Mouse (Mus musculus) stomach, postnatal 0 days (tissue): ENCODE data around the gene Idh3a. TPM values are rescaled to one million over a fixed set of nuclear protein-coding genes. Genes with fewer than 3 reads are reported as not detected.
A peak's percentile ranks its signal among the peaks of the same experiment; 100 is the strongest.

ENCODE experiments used
- ATAC-seq: fragments of 200-750 bp; cut with Nextera tagmentation; 2 replicates; pipeline ENCODE4 v1.8.0; 2017; ENCODE audit not compliant: low FRiP score, low TSS enrichment
- DNase-seq: peaks from one replicate; pipeline ENCODE4 v3.0.0-alpha.2; 2016; ENCODE audit warnings: low spot score
- H3K27ac ChIP-seq: fragments of 300-500 bp; sonication (generic); replicated peaks from 2 replicates; pipeline ENCODE4 v1.5.1; 2014; ENCODE audit warnings: mild to moderate bottlenecking, control low read depth
- H3K27me3 ChIP-seq: fragments of 300-500 bp; sonication (generic); 2 replicates; pipeline ENCODE4 v1.6.1; 2014; ENCODE audit warnings: low read length; ENCODE audit not compliant: control insufficient read depth, insufficient read depth
- H3K36me3 ChIP-seq: fragments of 300-500 bp; sonication (generic); 2 replicates; pipeline ENCODE4 v1.6.1; 2014; ENCODE audit warnings: low read length, mixed read lengths; ENCODE audit not compliant: control insufficient read depth, insufficient read depth
- H3K4me1 ChIP-seq: fragments of 300-500 bp; sonication (generic); replicated peaks from 2 replicates; pipeline ENCODE4 v1.6.1; 2014; ENCODE audit warnings: antibody characterized with exemption; ENCODE audit not compliant: control insufficient read depth, insufficient read depth
- H3K4me2 ChIP-seq: fragments of 300-500 bp; sonication (generic); replicated peaks from 2 replicates; pipeline ENCODE4 v1.6.1; 2014; ENCODE audit warnings: low read depth, mild to moderate bottlenecking, control low read depth, moderate library complexity
- H3K4me3 ChIP-seq: fragments of 300-500 bp; sonication (generic); 2 replicates; pipeline ENCODE4 v1.5.1; 2014; ENCODE audit warnings: low read depth, low read length, control low read depth
- H3K9ac ChIP-seq: fragments of 300-500 bp; sonication (generic); 2 replicates; pipeline ENCODE4 v1.6.1; 2014; ENCODE audit warnings: mild to moderate bottlenecking, low read length, control low read depth, mixed read lengths
- H3K9me3 ChIP-seq: fragments of 300-500 bp; sonication (generic); 2 replicates; pipeline ENCODE4 v1.6.1; 2016; ENCODE audit warnings: low read length; ENCODE audit not compliant: control insufficient read depth
- CTCF ChIP-seq: IDR thresholded peaks from 2 replicates; pipeline ENCODE4 v1.5.1; 2016; ENCODE audit warnings: antibody characterized with exemption, low read depth, mild to moderate bottlenecking, moderate library complexity
- EP300 ChIP-seq: optimal IDR thresholded peaks from 2 replicates; pipeline ENCODE3; 2016; ENCODE audit warnings: antibody characterized with exemption
- WGBS: fragments of 180-500 bp; shearing (Covaris S2); extraction: QIAGEN DNeasy Blood & Tissue Kit; methylation state at CpG from one replicate; pipeline ENCODE4 v1.1.7; 2014; 5-methylcytosine and 5-hydroxymethylcytosine counted together
- polyA plus RNA-seq: library from polyadenylated mRNA; unstranded; fragments of >200 nt; fragmentation: Nextera tagmentation; extraction: Ambion mirVana; gene quantifications from 2 replicates; pipeline ENCODE4 v1.2.1, GENCODE M21; 2015

Idh3a gene
- polyA plus RNA-seq, 1 experiment from 2014 or later, result 105 TPM

DNA sequence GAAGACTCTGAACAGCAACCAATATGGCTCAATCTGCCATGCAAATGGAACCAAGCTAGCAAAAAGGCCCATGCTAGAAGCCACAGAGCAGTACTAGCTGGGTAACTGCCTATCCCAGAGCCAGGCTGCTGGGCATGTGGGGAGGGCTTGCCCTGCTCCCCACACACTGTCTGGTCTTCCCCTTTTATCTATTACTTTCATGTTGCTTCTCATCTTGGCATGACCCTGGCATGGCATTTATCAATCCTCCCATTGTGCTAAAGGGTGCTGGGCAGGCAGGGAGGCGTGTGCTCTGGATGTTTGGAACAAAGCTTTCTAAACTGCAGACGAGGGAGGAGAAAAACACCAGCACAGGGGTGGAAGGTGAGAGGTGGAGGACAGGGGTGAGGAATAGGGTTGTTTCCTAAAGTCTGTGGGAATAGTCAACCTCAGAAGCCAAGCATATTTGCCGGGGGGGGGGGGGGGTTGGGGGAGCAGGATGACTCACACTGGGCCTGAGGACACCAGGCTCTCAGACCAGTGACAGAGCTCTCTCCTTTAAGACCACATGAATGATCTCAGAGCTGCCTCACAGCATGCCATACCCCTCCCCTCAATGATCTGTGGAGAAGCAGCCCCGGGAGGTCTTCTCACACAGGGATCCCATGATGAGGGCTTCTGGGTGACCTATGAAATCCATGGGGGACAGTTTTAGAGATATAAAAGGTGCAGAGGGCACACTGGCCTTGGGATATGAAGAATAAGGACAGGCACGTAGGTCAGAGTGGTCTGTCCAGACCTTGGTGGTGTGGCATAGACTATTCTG, 51.6 kb downstream of the Idh3a start:
- Histone ChIP-seq H3K4me3 (no peak overlapping the region), H3K27ac (no peak overlapping the region), H3K36me3 (no peaks in the 10 kb centered on the region), H3K9ac (no peak overlapping the region), H3K4me2 (no peak overlapping the region), H3K4me1 (no peaks in the 10 kb centered on the region), H3K27me3 (no peaks in the 10 kb centered on the region), H3K9me3 (0 out of 2 replicates have a peak, but pooled peaks cover under 1% of the 10 kb centered on the region)
- TF ChIP-seq CTCF (no peak), EP300 (no peak)
- 54% methylated on average over 5 of the region's 5 CpGs for WGBS
- DNase-seq, result no peak
- ATAC-seq, result no peak

DNA sequence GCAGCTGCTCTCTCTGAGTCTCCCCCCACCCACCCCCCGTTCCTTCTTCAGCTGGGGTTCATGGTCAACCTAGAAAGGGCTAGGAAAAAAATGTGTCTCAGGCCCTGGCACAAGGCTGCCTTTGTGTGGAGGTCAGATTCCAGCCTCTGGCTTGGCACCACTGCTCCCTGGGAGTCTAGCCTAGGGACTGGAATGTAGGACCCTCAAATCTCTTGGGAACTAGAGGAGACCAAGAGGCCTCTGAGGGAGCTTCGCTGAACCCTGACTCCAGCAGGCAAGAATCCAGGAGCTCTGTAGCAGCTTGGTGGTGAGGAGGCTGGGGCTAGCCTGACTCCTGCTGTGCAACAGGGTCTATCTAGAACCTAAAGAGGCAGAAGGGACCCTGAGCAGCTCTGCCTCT, 53.1 kb downstream of the Idh3a start:
- no peaks in the 10 kb centered on the region for H3K9me3 ChIP-seq

DNA sequence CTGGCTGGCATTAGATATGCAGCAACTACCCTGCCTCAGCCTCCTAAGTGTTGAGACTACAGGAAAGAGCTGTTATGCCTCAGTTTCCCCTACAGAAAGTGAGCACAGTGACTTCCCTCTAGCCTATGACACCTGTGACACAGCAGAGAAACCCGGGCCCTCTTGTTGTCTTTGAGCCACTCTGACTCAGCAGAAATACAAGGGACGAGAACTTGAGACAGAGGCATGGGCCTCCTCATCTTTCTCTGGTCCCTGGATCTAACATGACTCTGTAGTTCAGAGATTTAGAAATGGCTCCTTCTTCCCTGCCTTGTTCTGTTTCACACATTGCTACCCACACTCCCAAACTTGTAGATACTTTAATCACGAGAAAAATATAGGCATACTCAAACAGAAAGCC, 55.4 kb downstream of the Idh3a start:
- ATAC-seq, result no peak
- TF ChIP-seq EP300, result no peak
- TF ChIP-seq CTCF, result no peak
- H3K9me3 ChIP-seq, result no peaks in the 10 kb centered on the region
- no peak overlapping the region for H3K9ac ChIP-seq
- no peaks in the 10 kb centered on the region for H3K4me1 ChIP-seq
- no peak overlapping the region for H3K4me3 ChIP-seq
- no peaks in the 10 kb centered on the region for H3K27me3 ChIP-seq
- no peaks in the 10 kb centered on the region for H3K36me3 ChIP-seq
- 80% methylated on average over 3 of the region's 3 CpGs for WGBS
- 0 out of 2 replicates have a peak overlapping the region, but pooled peaks have one; percentile 4 for H3K27ac ChIP-seq
- H3K4me2 ChIP-seq, result no peak overlapping the region
- DNase-seq, result no peak

More for the DNA sequence above, 53.1 kb downstream of the Idh3a start:
- WGBS, result 57% methylated on average over 2 of the region's 2 CpGs
- H3K4me2 ChIP-seq, result no peak overlapping the region
- H3K9ac ChIP-seq, result no peak overlapping the region
- TF ChIP-seq CTCF (no peak), EP300 (no peak)
- ATAC-seq (no peak), DNase-seq (no peak)
- H3K36me3 ChIP-seq, result no peaks in the 10 kb centered on the region
- no peaks in the 10 kb centered on the region for H3K4me1 ChIP-seq
- H3K27me3 ChIP-seq, result no peaks in the 10 kb centered on the region
- H3K4me3 ChIP-seq, result no peak overlapping the region
- no peak overlapping the region for H3K27ac ChIP-seq

DNA sequence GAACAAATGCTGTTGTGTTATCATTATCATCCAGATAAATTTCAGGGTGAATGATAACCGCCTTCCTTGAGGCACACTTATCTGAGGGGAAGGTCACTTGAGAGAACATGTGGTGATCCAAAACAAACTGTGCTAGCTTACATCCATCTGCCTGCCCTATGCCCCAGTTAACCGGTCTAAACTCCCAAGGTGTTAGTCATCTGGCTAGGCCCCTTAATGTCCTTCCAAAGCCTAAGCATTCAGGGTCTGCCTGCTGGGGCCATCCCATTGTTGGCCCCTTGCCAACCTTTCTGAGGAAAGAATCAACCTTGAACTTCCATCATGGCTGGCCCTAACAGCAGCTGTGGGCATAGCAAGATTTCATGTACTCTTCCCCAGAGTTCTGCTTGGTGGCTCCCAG, 56.0 kb downstream of the Idh3a start:
- no peak for TF ChIP-seq CTCF
- H3K4me1 ChIP-seq, result no peaks in the 10 kb centered on the region
- H3K27ac ChIP-seq, result peak overlapping the region; percentile 78
- DNase-seq (no peak), ATAC-seq (no peak; the same call in 1 of the 2 replicates)
- H3K9me3 ChIP-seq, result no peaks in the 10 kb centered on the region
- 46% methylated on average over 2 of the region's 2 CpGs for WGBS
- no peaks in the 10 kb centered on the region for H3K36me3 ChIP-seq
- H3K9ac ChIP-seq, result no peak overlapping the region
- H3K4me3 ChIP-seq, result no peak overlapping the region
- no peaks in the 10 kb centered on the region for H3K27me3 ChIP-seq
- H3K4me2 ChIP-seq, result no peak overlapping the region

DNA sequence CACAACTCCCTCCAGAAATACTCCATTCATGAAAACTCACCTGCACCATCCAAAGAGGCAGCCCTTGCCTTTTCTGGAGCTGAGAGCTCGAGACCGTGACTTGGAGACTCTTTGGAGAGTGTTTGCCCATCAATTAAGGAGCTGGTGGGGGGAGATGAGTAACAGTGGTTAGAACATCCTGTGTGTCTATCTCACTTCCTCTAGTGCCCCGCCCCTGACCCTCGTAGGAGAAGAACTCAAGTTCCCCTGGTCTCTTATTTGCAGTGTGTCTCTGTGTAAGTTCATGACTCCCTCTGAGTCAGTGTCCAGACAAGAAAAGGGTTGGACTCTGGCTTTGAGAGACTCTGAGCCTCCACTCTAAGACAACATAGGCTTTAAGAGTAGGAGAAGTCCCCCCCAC, 56.4 kb downstream of the Idh3a start:
- H3K4me2 ChIP-seq, result no peak overlapping the region
- H3K27me3 ChIP-seq, result no peaks in the 10 kb centered on the region
- no peak overlapping the region for H3K9ac ChIP-seq
- no peak for DNase-seq
- peak; percentile 55 for ATAC-seq
- TF ChIP-seq CTCF (no peak), EP300 (no peak)
- no peaks in the 10 kb centered on the region for H3K4me1 ChIP-seq
- 53% methylated on average over 4 of the region's 4 CpGs for WGBS
- no peak overlapping the region for H3K4me3 ChIP-seq
- H3K27ac ChIP-seq, result peak overlapping the region; percentile 78
- H3K9me3 ChIP-seq, result no peaks in the 10 kb centered on the region
- H3K36me3 ChIP-seq, result no peaks in the 10 kb centered on the region

DNA sequence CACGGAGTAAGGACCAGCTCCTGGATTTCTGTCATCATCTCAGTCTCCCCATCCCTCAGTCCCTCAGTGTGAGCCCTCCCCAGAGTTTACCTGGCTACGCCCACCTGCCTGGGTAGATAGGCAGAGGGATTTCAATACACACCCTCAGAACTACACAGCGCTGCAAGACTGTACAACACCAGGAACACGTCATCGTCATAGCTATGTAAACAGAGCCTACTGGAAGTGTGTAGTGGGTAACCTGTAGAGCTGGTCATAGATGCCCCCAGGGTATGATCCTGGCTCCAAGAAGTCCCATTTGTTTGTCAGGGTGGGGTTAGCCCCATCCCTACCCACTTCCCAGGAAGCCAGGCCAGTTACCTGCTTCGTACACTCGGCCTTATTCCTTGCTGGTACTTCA, 57.0 kb downstream of the Idh3a start:
- Histone ChIP-seq H3K4me3 (no peak overlapping the region), H3K27me3 (no peaks in the 10 kb centered on the region), H3K36me3 (no peaks in the 10 kb centered on the region), H3K9me3 (no peaks in the 10 kb centered on the region), H3K27ac (peak overlapping the region; percentile 78), H3K9ac (no peak overlapping the region), H3K4me2 (no peak overlapping the region), H3K4me1 (no peaks in the 10 kb centered on the region)
- ATAC-seq (peak; percentile 87), DNase-seq (peak; percentile 27)
- TF ChIP-seq EP300 (peak; percentile 75), CTCF (no peak)
- 54% methylated on average over 7 of the region's 7 CpGs for WGBS
